Mouse (Mus musculus) adrenal gland, adult (tissue): ENCODE results near the gene Pbx1.

Experiments
- DNase-seq, 2 experiments: peaks; one replicate each; pipeline ENCODE4 v3.0.0; 2022 to 2023; ENCODE audit warnings: low spot score in 1 of 2; ENCODE audit not compliant: inconsistent age in 2 of 2

Gene Pbx1

DNA sequence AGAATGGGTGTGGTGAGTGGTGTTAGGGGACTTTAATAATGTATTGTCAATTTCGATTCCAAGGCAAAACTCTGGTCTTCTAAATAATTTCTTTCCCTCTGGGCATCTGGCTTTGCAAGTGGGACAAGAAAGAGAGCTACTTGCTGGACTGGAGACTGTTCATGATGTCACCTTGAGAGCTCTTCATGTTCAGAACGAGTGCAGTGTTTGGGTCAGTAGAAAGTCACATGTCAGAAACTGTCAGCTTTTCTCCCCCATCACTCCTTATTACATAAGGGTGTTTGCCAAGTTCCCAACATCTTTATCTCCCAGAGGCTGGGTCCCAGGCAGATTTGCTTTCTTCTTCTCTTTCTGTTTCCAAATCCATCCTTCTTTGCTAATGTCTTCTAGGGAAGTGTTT lies 328.2 kb downstream of the Pbx1 start:
- no peak for DNase-seq

DNA sequence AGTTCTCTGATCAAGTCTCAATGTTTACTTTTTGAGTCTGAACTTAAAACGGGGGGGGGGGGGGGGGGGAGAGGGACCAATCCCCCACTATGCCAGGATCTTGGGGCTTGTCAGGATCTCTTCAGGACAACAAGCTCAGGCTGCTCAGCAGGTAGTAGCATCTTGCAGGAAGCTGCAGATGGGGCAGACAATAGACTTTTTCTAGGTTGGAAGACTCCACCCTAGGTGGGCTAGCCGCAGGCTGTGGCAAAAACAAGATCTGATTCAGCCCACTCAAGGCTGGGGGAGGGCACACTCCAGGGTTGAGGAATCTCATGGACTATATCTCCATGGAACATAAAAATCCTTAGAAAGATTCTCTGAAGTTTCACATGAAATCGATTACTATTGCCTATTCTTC lies 330.6 kb downstream of the Pbx1 start:
- no peak for DNase-seq

DNA sequence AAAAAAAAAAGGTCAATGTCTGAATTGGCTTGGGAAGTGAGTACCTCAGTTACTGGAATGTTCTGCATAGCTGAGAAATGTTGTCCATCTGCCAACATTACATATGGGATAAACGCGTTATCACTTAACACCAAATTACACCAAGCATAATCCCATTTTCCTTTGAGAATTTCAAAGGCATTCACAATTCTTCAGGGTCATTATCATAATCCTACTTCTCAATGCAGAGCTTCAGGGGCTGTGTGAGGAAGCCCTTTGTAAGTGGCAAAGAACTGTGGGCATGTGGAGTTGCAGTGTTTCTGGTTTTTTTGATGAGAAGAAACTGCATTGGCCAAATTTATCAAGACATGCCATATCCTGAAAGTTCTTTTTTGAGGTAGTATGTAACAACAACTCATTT lies 333.3 kb downstream of the Pbx1 start:
- DNase-seq = no peak

DNA sequence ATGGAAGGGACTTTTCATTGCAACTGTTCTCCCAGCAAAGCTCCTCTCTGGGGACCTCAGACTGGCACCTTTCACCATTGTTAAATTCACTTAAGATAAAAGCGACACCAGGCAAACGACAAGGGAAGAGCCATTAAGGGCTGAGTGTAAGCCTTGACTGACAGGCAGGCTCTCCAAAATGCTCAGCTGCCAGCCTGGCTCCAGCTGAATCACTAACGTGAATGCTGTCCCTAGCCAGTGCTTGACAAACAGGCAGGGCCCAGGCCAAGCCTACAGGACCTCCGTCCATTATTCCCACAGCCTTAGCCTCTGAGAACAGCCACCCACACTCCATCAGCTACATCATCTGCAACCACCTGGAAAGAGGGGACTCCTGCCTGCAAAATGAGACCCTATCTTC lies 337.4 kb downstream of the Pbx1 start:
- DNase-seq = no peak

DNA sequence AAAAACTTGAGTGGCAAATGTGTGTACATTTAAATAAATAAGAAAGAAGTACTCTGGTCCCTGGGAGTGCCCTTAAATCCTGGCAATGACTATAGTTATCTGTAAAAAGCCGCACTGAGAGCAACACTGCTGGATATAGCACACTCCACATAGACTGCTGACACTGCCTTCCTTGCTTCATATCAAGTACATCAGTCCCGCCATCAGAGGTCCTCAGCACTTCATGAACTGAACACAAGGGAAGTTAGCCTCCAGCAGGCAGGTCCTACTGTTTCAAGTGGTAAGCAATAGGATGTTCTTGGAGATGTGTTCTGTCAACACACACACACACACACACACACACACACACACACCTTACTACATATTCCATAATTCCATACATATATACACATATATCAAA lies 339.0 kb downstream of the Pbx1 start:
- DNase-seq = peak; percentile 47 to 73

DNA sequence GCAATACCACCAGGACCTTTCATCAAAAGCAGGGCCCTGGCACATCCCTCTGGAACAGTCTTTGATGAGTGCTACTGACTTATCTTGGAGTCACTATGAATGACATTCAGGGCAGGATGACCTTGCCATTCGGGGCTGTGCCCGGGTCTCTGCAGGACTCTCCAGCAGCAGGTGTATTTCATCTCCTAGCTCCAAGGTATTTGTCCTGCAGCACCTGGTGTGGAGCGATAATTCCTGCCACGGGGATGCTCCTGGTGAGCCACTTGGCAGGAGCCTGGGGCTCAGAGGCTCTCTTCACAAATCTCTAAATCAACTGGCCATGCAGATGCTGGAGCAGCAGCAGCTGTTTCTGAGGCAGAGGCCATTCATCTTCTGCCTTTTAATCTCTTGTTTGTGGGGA lies 340.4 kb downstream of the Pbx1 start:
- peak; percentile 20 to 68 for DNase-seq

DNA sequence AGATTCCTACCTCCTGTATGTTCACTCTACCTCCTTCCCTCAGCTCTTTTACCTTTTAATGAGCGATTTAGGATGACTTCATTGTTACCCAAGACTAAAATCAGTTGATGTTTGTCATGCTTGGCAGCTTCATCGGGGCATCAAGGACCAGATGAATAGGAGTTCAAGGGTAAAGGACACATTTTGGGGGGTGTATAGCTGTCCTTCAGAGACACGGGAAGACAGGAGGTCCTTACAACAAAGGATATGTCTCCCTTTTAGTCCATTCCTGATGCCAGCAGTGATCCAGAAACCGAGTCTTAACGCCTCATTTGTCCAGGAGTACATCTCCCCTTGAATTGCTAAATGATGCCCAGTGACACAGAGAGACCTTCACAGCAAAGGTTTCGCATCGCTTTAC lies 343.4 kb downstream of the Pbx1 start:
- DNase-seq = peak in 1 of 2 experiments; percentile 59

DNA sequence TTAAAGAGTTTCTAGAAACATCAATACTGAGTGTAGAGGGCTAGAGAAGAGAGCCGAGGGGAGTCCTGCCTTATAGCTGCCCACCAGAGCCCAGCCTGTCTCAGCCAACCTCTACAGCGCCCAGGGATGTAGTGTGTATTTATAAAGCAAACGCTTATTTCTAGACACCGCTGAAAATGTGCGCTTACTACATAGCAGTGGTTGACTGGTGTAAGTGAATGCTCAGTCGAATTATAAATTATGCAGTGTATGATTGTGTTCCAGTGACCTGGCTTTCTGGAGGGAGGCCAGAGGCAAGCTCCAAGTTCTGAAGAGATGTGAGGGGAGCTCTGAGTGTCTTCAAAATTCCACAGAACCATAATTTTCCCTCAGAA lies 352.7 kb downstream of the Pbx1 start:
- peak in 1 of 2 experiments; percentile 47 for DNase-seq

DNA sequence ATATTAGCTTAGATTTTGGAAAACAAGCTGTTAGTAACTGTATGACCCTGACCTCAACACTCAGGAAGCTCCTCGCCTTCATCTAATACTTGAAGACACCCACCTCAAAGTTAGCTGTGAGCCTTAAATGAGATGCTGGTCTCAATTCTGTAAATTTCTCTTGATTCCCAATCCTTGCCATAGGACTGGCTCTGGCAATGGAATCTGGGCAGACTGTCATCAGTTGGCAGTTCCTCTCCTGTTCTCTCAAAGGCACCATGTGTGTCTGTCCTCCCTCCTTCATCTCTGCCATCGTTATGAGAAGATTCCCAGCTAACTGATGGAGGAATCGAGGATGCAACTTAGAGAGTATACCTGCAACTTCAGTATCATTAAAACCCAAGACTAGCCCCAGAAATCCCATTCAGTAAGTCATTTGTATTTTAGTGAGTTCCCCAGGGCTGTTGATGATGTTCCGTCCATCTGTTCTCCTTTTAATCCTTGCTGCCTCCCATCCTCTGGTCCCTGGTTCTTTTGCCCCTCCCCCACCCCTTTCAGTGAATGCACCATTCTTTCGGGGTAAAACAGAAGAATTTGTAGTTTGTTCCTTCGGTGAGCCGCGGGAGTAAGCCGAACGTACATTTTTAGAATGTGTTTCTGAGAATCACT lies 353.2 kb downstream of the Pbx1 start:
- no peak for DNase-seq

DNA sequence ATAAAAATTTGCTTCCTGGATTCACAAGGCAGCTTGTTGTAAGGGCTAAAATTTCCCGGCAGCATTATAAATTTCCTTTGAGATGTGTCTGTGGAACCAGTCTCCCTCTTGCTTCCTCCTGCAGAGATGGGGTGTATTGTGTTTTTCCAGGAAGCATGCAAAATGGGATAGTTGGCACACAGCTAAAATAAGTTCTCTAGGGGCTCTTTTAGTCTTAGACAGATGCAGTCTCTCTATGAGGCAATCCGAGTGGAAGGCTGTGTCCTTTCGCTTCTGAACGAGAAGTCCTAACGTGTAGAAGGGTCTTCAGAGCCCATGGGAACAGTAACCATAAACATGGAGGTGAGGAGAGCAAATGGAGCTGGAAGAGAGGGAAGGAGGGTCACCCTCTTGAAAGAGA lies 360.1 kb downstream of the Pbx1 start:
- DNase-seq = no peak

DNA sequence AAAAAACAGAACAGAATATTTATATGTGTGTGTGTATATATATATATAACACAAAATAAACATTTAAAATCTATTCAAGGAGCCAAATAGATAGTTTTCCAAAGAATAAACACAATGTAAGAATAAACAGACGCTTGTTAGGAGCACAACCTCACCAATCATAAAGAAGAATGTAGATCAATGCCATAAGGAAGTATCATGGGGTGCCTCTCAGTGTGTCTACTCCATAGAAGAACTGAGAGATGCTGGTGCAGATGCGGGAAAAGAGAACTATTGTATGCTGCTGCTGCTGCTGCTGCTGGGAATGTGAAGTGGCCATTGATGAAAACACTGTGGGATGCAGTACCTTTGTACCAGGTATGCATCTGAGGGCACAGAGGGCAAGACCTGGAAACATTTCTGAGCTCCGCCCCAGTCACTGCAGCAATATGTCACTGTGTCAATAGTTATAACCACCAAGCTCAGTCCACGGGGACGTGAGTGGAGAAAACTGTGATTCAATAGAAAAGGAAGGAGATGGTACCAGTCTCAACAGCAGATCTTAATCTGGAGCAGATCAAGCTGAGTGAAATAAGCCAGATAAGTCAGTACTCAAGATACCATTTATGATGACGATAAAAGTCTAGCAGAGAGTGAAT lies 361.7 kb downstream of the Pbx1 start:
- DNase-seq = no peak

DNA sequence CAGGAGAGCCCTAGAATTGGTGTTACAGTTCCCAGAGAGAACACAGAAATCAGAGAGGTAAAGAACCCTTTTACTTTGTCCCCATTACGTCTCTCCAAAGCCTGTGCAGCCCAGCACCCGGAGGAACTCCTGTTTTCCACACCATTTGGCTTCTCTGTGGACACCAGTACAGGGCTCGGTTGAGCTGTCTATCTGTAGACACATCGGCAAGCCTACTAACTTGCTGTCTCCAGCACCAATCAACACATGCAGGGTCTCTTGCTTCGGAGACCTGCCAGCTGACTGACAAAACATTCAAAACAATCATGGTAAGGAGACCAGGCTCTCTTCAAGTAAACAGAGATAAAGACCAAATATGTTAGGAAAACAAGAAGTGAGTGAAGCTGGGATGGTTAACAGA lies 362.3 kb downstream of the Pbx1 start:
- no peak for DNase-seq
